Mouse (Mus musculus) testis, adult 2 months (tissue): ENCODE data around the gene Galns.

ENCODE experiments used
- CTCF ChIP-seq: fragments of 200-500 bp; IDR thresholded peaks from 2 replicates; pipeline ENCODE4 v1.5.1; 2012; ENCODE audit warnings: low read depth, mild to moderate bottlenecking, inconsistent platforms, low read length, moderate library complexity; ENCODE audit not compliant: control insufficient read depth, insufficient read depth, insufficient replicate concordance
- POLR2A ChIP-seq: fragments of 200-500 bp; IDR thresholded peaks from 2 replicates; pipeline ENCODE4 v1.6.1; 2012; ENCODE audit warnings: low read depth, mild to moderate bottlenecking, inconsistent platforms, low read length, moderate library complexity; ENCODE audit not compliant: control insufficient read depth

DNA sequence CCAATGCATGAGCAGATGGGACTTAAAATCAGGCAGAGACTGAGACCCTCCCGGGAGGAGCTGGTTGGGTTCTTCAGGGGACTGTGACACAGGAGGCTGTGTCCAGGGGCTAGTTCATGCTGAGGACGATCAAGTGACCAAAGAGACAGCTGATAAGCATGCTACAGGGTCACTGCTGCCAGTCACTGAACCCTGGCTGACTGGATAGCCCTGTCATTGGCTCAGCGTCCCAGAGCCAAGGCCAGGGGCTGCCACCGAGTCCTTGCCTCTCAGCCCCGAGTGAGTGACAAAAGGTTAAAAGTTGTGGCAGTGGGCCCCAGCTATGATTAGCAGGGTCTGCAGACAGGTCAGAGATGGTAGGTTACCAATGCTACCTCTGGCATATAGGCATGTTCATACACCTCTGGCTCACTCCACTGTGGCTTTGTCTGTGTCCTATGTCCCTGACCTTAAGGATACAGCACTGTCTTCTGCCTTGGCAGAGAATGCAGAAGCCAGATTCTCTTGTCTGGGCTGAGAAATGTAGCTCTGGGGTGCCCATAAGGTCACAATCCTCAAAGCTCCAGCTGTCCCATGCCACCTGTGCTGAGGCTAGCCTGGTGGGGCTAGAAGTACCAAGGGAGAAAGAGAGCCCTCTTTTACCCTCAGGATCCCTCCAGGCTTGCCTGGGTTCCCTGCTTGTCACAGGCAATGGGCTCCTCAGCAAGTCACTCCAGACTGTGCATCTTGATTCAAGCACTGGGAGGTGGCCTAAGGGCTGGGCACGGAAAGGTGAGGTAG, 33.1 kb upstream of the Galns start:
- TF ChIP-seq CTCF, result no peak
- no peak for TF ChIP-seq POLR2A
